Mouse (Mus musculus): ENCODE results near the gene Dek. TPM values are rescaled to one million over a fixed set of nuclear protein-coding genes. Genes with fewer than 3 reads are reported as not detected.

Gene Dek
- polyA plus RNA-seq (2012) = 862 and 1,267 TPM in 2 replicates

GRCm38 (mm10) chr13:47105711-47106579, at the start of gene Dek:
Dek (minus strand) TSS chr13:47106201.
- no peak for TF ChIP-seq GATA1 (IDR thresholded peaks at IDR 0.05; ENCODE audit: low read length)

- TF ChIP-seq GATA1 (IDR thresholded peaks at IDR 0.05; ENCODE audit: low read length) = no peak
Measured at GRCm38 (mm10) chr13:47154866-47155265, 48.9 kb upstream of the Dek start.

GRCm38 (mm10) chr13:47153206-47153605, 47.2 kb upstream of the Dek start:
- TF ChIP-seq GATA1 (IDR thresholded peaks at IDR 0.05; ENCODE audit: low read length) = no peak

- no peak for TF ChIP-seq GATA1 (IDR thresholded peaks at IDR 0.05; ENCODE audit: low read length)
Measured at GRCm38 (mm10) chr13:47152390-47152789, 46.4 kb upstream of the Dek start.

- TF ChIP-seq GATA1 (IDR thresholded peaks at IDR 0.05; ENCODE audit: low read length) = no peak
Measured at GRCm38 (mm10) chr13:47151060-47151459, 45.1 kb upstream of the Dek start.

- no peak for TF ChIP-seq GATA1 (IDR thresholded peaks at IDR 0.05; ENCODE audit: low read length)
Measured at GRCm38 (mm10) chr13:47149993-47150392, 44.0 kb upstream of the Dek start.

- TF ChIP-seq GATA1 (IDR thresholded peaks at IDR 0.05; ENCODE audit: low read length) = no peak
Measured at GRCm38 (mm10) chr13:47148573-47148972, 42.6 kb upstream of the Dek start.

GRCm38 (mm10) chr13:47146388-47146787, 40.4 kb upstream of the Dek start:
- no peak for TF ChIP-seq GATA1 (IDR thresholded peaks at IDR 0.05; ENCODE audit: low read length)

GRCm38 (mm10) chr13:47145939-47146338, 39.9 kb upstream of the Dek start:
- no peak for TF ChIP-seq GATA1 (IDR thresholded peaks at IDR 0.05; ENCODE audit: low read length)

- TF ChIP-seq GATA1 (IDR thresholded peaks at IDR 0.05; ENCODE audit: low read length) = no peak
Measured at GRCm38 (mm10) chr13:47142764-47143163, 36.8 kb upstream of the Dek start.

- no peak for TF ChIP-seq GATA1 (IDR thresholded peaks at IDR 0.05; ENCODE audit: low read length)
Measured at GRCm38 (mm10) chr13:47135741-47136140, 29.7 kb upstream of the Dek start.

- TF ChIP-seq GATA1 (IDR thresholded peaks at IDR 0.05; ENCODE audit: low read length) = no peak
Measured at GRCm38 (mm10) chr13:47134836-47135235, 28.8 kb upstream of the Dek start.

GRCm38 (mm10) chr13:47133058-47133457, 27.1 kb upstream of the Dek start:
- TF ChIP-seq GATA1 (IDR thresholded peaks at IDR 0.05; ENCODE audit: low read length) = no peak

- TF ChIP-seq GATA1 (IDR thresholded peaks at IDR 0.05; ENCODE audit: low read length) = no peak
Measured at GRCm38 (mm10) chr13:47129090-47129489, 23.1 kb upstream of the Dek start.

GRCm38 (mm10) chr13:47125595-47125994, 19.6 kb upstream of the Dek start:
- no peak for TF ChIP-seq GATA1 (IDR thresholded peaks at IDR 0.05; ENCODE audit: low read length)

- no peak for TF ChIP-seq GATA1 (IDR thresholded peaks at IDR 0.05; ENCODE audit: low read length)
Measured at GRCm38 (mm10) chr13:47124986-47125385, 19.0 kb upstream of the Dek start.

GRCm38 (mm10) chr13:47124449-47124848, 18.4 kb upstream of the Dek start:
- no peak for TF ChIP-seq GATA1 (IDR thresholded peaks at IDR 0.05; ENCODE audit: low read length)
